Mouse (Mus musculus): Measurements from ENCODE around the gene Pygb. TPM values are rescaled to one million over a fixed set of nuclear protein-coding genes. Genes with fewer than 3 reads are reported as not detected.

Pygb gene
- polyA plus RNA-seq, 1 experiment from 2014 or later = 53.3 TPM

DNA sequence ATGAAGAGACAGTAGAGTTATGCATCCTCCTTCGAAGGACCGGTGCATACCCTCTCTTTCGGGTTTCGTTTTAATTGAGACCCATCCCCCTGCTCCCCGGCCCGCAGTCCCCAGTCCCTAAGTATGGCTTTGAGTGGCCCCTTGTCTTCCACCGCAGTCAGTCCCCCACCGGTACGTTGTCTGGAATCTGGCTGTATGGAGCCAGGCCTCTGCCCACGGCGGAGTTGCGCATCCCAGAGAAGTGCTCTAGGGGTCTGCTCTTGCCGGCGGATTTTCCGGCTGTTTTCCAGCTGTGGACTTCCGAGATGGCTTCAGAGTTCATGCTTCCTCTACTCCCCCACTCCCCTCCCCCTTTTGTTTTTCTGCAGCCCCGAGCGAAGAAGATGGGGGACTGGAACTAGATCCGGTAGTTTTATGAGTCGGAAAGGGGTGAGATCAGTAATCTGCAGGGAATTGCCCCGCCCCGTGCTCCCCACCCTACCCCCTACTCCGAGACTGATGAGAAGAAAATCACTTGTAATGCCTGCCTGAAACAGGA is 768 bp downstream of the Pygb start:
- no peaks in the 10 kb centered on the region for H3K36me3 ChIP-seq (ENCODE audit: insufficient read depth, low read length)
- TF ChIP-seq CTCF (IDR thresholded peaks at IDR 0.05; ENCODE audit: low read depth) = no peak
- DNase-seq (ENCODE audit: low spot score) (peak; percentile 81), ATAC-seq (replicated peaks; ENCODE audit: low FRiP score, low read depth) (peak; percentile 37)
- H3K4me3 ChIP-seq (replicated peaks; ENCODE audit: low read depth, low read length) = peak overlapping the region; percentile 62
- WGBS = under 1% methylated on average over 23 of the region's 23 CpGs
- 0 out of 2 replicates have a peak, but pooled peaks cover 8% of the 10 kb centered on the region for H3K4me1 ChIP-seq (replicated peaks; ENCODE audit: insufficient read depth, low read length)
- H3K27me3 ChIP-seq (ENCODE audit: insufficient read depth, low read length) = no peaks in the 10 kb centered on the region
- H3K4me2 ChIP-seq (ENCODE audit: low read length) = peak overlapping the region; percentile 84
- H3K27ac ChIP-seq = peak overlapping the region; percentile 52; the same call in 1 of the 2 replicates
- H3K9me3 ChIP-seq (replicated peaks; ENCODE audit: low read length) = no peaks in the 10 kb centered on the region
- H3K9ac ChIP-seq (ENCODE audit: low read depth, low read length) = peak overlapping the region; percentile 63

- 0 out of 2 replicates have a peak overlapping the region, but pooled peaks have one; percentile 6 for H3K4me2 ChIP-seq (ENCODE audit: low read length)
- TF ChIP-seq CTCF (IDR thresholded peaks at IDR 0.05; ENCODE audit: low read depth) = peak; percentile 28; the same call in 1 of the 2 replicates
- H3K4me1 ChIP-seq (replicated peaks; ENCODE audit: insufficient read depth, low read length) = 0 out of 2 replicates have a peak, but pooled peaks cover 7% of the 10 kb centered on the region
- H3K9me3 ChIP-seq (replicated peaks; ENCODE audit: low read length) = no peaks in the 10 kb centered on the region
- 49% methylated on average over 4 of the region's 4 CpGs for WGBS
- H3K4me3 ChIP-seq (replicated peaks; ENCODE audit: low read depth, low read length) = no peak overlapping the region
- H3K27ac ChIP-seq = no peak overlapping the region
- no peaks in the 10 kb centered on the region for H3K27me3 ChIP-seq (ENCODE audit: insufficient read depth, low read length)
- H3K9ac ChIP-seq (ENCODE audit: low read depth, low read length) = no peak overlapping the region
- ATAC-seq (replicated peaks; ENCODE audit: low FRiP score, low read depth) (no peak), DNase-seq (ENCODE audit: low spot score) (peak; percentile 88)
- no peaks in the 10 kb centered on the region for H3K36me3 ChIP-seq (ENCODE audit: insufficient read depth, low read length)
Measured at GRCm38 (mm10) chr2:150788768-150789550, 2.4 kb downstream of the Pygb start.

GRCm38 (mm10) chr2:150793320-150793719 is 6.8 kb downstream of the Pygb start:
- Histone ChIP-seq H3K4me3 (replicated peaks; ENCODE audit: low read depth, low read length) (no peak overlapping the region), H3K4me2 (ENCODE audit: low read length) (no peak overlapping the region), H3K36me3 (ENCODE audit: insufficient read depth, low read length) (peaks cover 11% of the 10 kb centered on the region; the same call in 1 of the 2 replicates), H3K27me3 (ENCODE audit: insufficient read depth, low read length) (no peaks in the 10 kb centered on the region), H3K9ac (ENCODE audit: low read depth, low read length) (no peak overlapping the region), H3K4me1 (replicated peaks; ENCODE audit: insufficient read depth, low read length) (0 out of 2 replicates have a peak, but pooled peaks cover 2% of the 10 kb centered on the region), H3K27ac (no peak overlapping the region), H3K9me3 (replicated peaks; ENCODE audit: low read length) (no peaks in the 10 kb centered on the region)
- no peak for ATAC-seq (replicated peaks; ENCODE audit: low FRiP score, low read depth)
- TF ChIP-seq CTCF (IDR thresholded peaks at IDR 0.05; ENCODE audit: low read depth) = no peak
- WGBS = 52% methylated on average over 4 of the region's 4 CpGs
- DNase-seq (ENCODE audit: low spot score) = no peak

GRCm38 (mm10) chr2:150798084-150798483 is 11.5 kb downstream of the Pygb start:
- H3K4me3 ChIP-seq (replicated peaks; ENCODE audit: low read depth, low read length) = no peak overlapping the region
- ATAC-seq (replicated peaks; ENCODE audit: low FRiP score, low read depth) (no peak), DNase-seq (ENCODE audit: low spot score) (no peak)
- H3K27me3 ChIP-seq (ENCODE audit: insufficient read depth, low read length) = no peaks in the 10 kb centered on the region
- H3K36me3 ChIP-seq (ENCODE audit: insufficient read depth, low read length) = peaks cover 29% of the 10 kb centered on the region
- H3K9me3 ChIP-seq (replicated peaks; ENCODE audit: low read length) = no peaks in the 10 kb centered on the region
- no peak overlapping the region for H3K9ac ChIP-seq (ENCODE audit: low read depth, low read length)
- no peak overlapping the region for H3K4me2 ChIP-seq (ENCODE audit: low read length)
- WGBS = 77% methylated on average over 7 of the region's 7 CpGs
- TF ChIP-seq CTCF (IDR thresholded peaks at IDR 0.05; ENCODE audit: low read depth) = no peak
- no peak overlapping the region for H3K27ac ChIP-seq
- no peaks in the 10 kb centered on the region for H3K4me1 ChIP-seq (replicated peaks; ENCODE audit: insufficient read depth, low read length)

DNA sequence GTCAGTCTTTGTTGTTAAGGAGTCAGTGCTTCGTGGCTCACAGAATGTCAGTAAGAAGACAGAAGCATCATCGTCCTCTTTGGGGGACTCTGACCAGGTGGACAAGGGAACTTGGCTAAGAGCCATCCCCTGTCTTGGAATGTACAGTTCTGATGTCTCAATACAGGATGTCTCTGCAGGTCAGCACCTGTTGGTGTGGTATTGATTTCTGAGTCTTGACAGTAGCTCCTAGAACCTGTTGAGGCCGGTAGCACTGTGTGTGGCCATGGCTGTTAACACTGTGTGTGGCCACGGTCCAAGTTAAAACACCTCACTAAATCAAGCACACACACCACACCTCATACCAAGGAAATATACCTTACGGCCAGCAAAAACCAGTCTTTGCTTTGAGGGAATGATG is 14.1 kb downstream of the Pygb start:
- no peak for TF ChIP-seq CTCF (IDR thresholded peaks at IDR 0.05; ENCODE audit: low read depth)

DNA sequence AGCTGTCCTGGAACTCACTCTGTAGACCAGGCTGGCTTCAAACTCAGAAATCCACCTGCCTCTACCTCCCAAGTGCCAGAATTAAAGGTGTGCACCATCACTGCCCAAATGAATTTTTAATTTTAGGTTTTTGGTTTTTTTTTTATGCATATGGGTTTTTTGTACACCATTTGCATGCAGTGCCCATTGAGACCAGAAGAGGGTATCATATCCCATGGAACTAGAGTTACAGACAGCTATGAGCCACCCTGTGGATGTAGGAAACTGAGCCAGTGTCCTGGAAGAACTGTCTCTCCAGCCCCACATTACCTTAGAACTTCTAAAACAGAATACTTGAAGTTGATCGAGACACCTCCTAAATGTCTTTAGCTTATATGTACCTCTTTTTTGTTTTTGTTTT is 16.5 kb downstream of the Pygb start:
- DNase-seq (ENCODE audit: low spot score) = peak; percentile 48
- Histone ChIP-seq H3K36me3 (ENCODE audit: insufficient read depth, low read length) (peaks cover 35% of the 10 kb centered on the region), H3K27ac (no peak overlapping the region), H3K4me3 (replicated peaks; ENCODE audit: low read depth, low read length) (no peak overlapping the region), H3K9ac (ENCODE audit: low read depth, low read length) (no peak overlapping the region), H3K27me3 (ENCODE audit: insufficient read depth, low read length) (no peaks in the 10 kb centered on the region), H3K9me3 (replicated peaks; ENCODE audit: low read length) (no peaks in the 10 kb centered on the region), H3K4me2 (ENCODE audit: low read length) (no peak overlapping the region), H3K4me1 (replicated peaks; ENCODE audit: insufficient read depth, low read length) (no peaks in the 10 kb centered on the region)
- no peak for ATAC-seq (replicated peaks; ENCODE audit: low FRiP score, low read depth)
- WGBS = 91% methylated on average over 1 of the region's 1 CpGs
- TF ChIP-seq CTCF (IDR thresholded peaks at IDR 0.05; ENCODE audit: low read depth) = peak; percentile 67

More for the DNA sequence above, 14.1 kb downstream of the Pygb start:
- no peak overlapping the region for H3K27ac ChIP-seq
- no peak overlapping the region for H3K9ac ChIP-seq (ENCODE audit: low read depth, low read length)
- H3K4me2 ChIP-seq (ENCODE audit: low read length) = no peak overlapping the region
- no peaks in the 10 kb centered on the region for H3K27me3 ChIP-seq (ENCODE audit: insufficient read depth, low read length)
- no peaks in the 10 kb centered on the region for H3K4me1 ChIP-seq (replicated peaks; ENCODE audit: insufficient read depth, low read length)
- WGBS = 85% methylated on average over 5 of the region's 5 CpGs
- no peak for DNase-seq (ENCODE audit: low spot score)
- no peak overlapping the region for H3K4me3 ChIP-seq (replicated peaks; ENCODE audit: low read depth, low read length)
- no peaks in the 10 kb centered on the region for H3K9me3 ChIP-seq (replicated peaks; ENCODE audit: low read length)
- peaks cover 30% of the 10 kb centered on the region for H3K36me3 ChIP-seq (ENCODE audit: insufficient read depth, low read length)
- no peak for ATAC-seq (replicated peaks; ENCODE audit: low FRiP score, low read depth)
